Mouse (Mus musculus): ENCODE measurements around the gene B230307C23Rik. TPM values are rescaled to one million over a fixed set of nuclear protein-coding genes. Genes with fewer than 3 reads are reported as not detected.

Gene B230307C23Rik
- 17.0 and 19.6 TPM in 2 replicates for polyA plus RNA-seq (2015; fragmentation: Nextera tagmentation; extraction: Ambion mirVana)

GRCm38 (mm10) chr16:97996616-97997382 lies at the start of gene B230307C23Rik:
B230307C23Rik (plus strand) TSS chr16:97997315.

GRCm38 (mm10) chr16:97962151-97962948 lies 34.8 kb upstream of the B230307C23Rik start, which contains the start of the genes C2cd2 and Zbtb21:
C2cd2 (minus strand) TSS chr16:97962598.
Zbtb21 (minus strand) TSS chr16:97962622.

Other genes with a start within 250 kb of the B230307C23Rik start
- gene Ripk4, start 233.5 kb upstream of the B230307C23Rik start, polyA plus RNA-seq (2015; fragmentation: Nextera tagmentation; extraction: Ambion mirVana), result 19.4 and 20.4 TPM in 2 replicates
- 3.5 and 3.9 TPM in 2 replicates for gene Prdm15, start 145.5 kb upstream of the B230307C23Rik start, polyA plus RNA-seq (2015; fragmentation: Nextera tagmentation; extraction: Ambion mirVana)
- gene C2cd2, start 34.7 kb upstream of the B230307C23Rik start, polyA plus RNA-seq (2015; fragmentation: Nextera tagmentation; extraction: Ambion mirVana), result 22.7 and 28.2 TPM in 2 replicates
- gene Zbtb21, start 34.7 kb upstream of the B230307C23Rik start, polyA plus RNA-seq (2015; fragmentation: Nextera tagmentation; extraction: Ambion mirVana), result 6.4 and 8.2 TPM in 2 replicates
- 4.0 and 4.6 TPM in 2 replicates for gene A630089N07Rik, start 85.1 kb downstream of the B230307C23Rik start, polyA plus RNA-seq (2015; fragmentation: Nextera tagmentation; extraction: Ambion mirVana)

All from urinary bladder, postnatal 0 days (tissue).